Mouse (Mus musculus) lung, postnatal 14 days (tissue): ENCODE measurements around the gene Myh6.
"Not testable (repeated sequence)": the region's sequence is repeated elsewhere in the genome, so short reads cannot be mapped to it uniquely, and the experiment has no call there.

ENCODE experiments used
- DNase-seq: peaks from one replicate; pipeline ENCODE4 v3.0.0; 2021

The Myh6 gene

GRCm38 (mm10) chr14:54966320-54966977 is at the start of gene Myh6:
Myh6 (minus strand) TSS chr14:54966927.
- no peak for DNase-seq

GRCm38 (mm10) chr14:55015767-55016111 is 49.0 kb upstream of the Myh6 start:
- no peak for DNase-seq

- DNase-seq = peak; percentile 99
These were observed 48.5 kb upstream of the Myh6 start, which contains the start of gene Ngdn for GRCm38 (mm10) chr14:55014991-55015766. Ngdn (plus strand) TSS chr14:55015454.

GRCm38 (mm10) chr14:55014591-55014990 is 47.9 kb upstream of the Myh6 start:
- DNase-seq = no peak

- no peak for DNase-seq
These were observed 44.4 kb upstream of the Myh6 start for GRCm38 (mm10) chr14:55011116-55011515.

GRCm38 (mm10) chr14:55008417-55008816 is 41.7 kb upstream of the Myh6 start:
- no peak for DNase-seq

- no peak for DNase-seq
These were observed 40.6 kb upstream of the Myh6 start for GRCm38 (mm10) chr14:55007120-55007908.

GRCm38 (mm10) chr14:55006541-55006940 is 39.8 kb upstream of the Myh6 start:
- no peak for DNase-seq

- DNase-seq = no peak
These were observed 39.2 kb upstream of the Myh6 start for GRCm38 (mm10) chr14:55005967-55006366.

GRCm38 (mm10) chr14:55005506-55005905 is 38.8 kb upstream of the Myh6 start:
- peak; percentile 49 for DNase-seq

- peak; percentile 14 for DNase-seq
These were observed 37.4 kb upstream of the Myh6 start for GRCm38 (mm10) chr14:55003878-55004855.

- no peak for DNase-seq
These were observed 36.0 kb upstream of the Myh6 start for GRCm38 (mm10) chr14:55002687-55003120.

- DNase-seq = no peak
These were observed 35.4 kb upstream of the Myh6 start for GRCm38 (mm10) chr14:55001938-55002686.

- no peak for DNase-seq
These were observed 34.7 kb upstream of the Myh6 start for GRCm38 (mm10) chr14:55001446-55001845.

GRCm38 (mm10) chr14:55000814-55001213 is 34.1 kb upstream of the Myh6 start:
- DNase-seq = no peak

- not testable (repeated sequence) for DNase-seq
These were observed 33.1 kb upstream of the Myh6 start for GRCm38 (mm10) chr14:54999868-55000267.

- DNase-seq = no peak
These were observed 32.0 kb upstream of the Myh6 start for GRCm38 (mm10) chr14:54998680-54999079.

- no peak for DNase-seq
These were observed 30.6 kb upstream of the Myh6 start for GRCm38 (mm10) chr14:54997297-54997696.

GRCm38 (mm10) chr14:54996793-54997192 is 30.1 kb upstream of the Myh6 start:
- DNase-seq = no peak

GRCm38 (mm10) chr14:54995457-54996138 is 28.9 kb upstream of the Myh6 start:
- DNase-seq = no peak

GRCm38 (mm10) chr14:54994869-54995186 is 28.1 kb upstream of the Myh6 start:
- DNase-seq = no peak
